Mouse (Mus musculus) midbrain, embryonic 10.5 days (tissue): ENCODE measurements around the gene Klf4. TPM values are rescaled to one million over a fixed set of nuclear protein-coding genes. Genes with fewer than 3 reads are reported as not detected.

Experiments
- DNase-seq: peaks from one replicate; pipeline ENCODE4 v3.0.0-alpha.2; 2017; ENCODE audit warnings: low spot score
- H3K27ac ChIP-seq: fragments of 300-500 bp; sonication (generic); replicated peaks from 2 replicates; pipeline ENCODE4 v1.5.1; 2016; ENCODE audit warnings: mild to moderate bottlenecking
- H3K27me3 ChIP-seq: fragments of 300-500 bp; sonication (generic); 2 replicates; pipeline ENCODE4 v1.6.1; 2016; ENCODE audit warnings: low read depth, mild to moderate bottlenecking; ENCODE audit not compliant: poor library complexity, severe bottlenecking
- H3K36me3 ChIP-seq: fragments of 300-500 bp; sonication (generic); 2 replicates; pipeline ENCODE4 v1.6.1; 2016; ENCODE audit warnings: mild to moderate bottlenecking, moderate library complexity
- H3K4me1 ChIP-seq: fragments of 300-500 bp; sonication (generic); 2 replicates; pipeline ENCODE4 v1.6.1; 2016
- H3K4me3 ChIP-seq: fragments of 300-500 bp; sonication (generic); 2 replicates; pipeline ENCODE4 v1.5.1; 2016; ENCODE audit warnings: mild to moderate bottlenecking, moderate library complexity
- H3K9me3 ChIP-seq: fragments of 300-500 bp; sonication (generic); replicated peaks from 2 replicates; pipeline ENCODE4 v1.6.1; 2016; ENCODE audit warnings: mild to moderate bottlenecking
- WGBS: fragments of 180-500 bp; shearing (Covaris S2); methylation state at CpG from one replicate; pipeline ENCODE4 v1.1.7; 2016; 5-methylcytosine and 5-hydroxymethylcytosine counted together
- polyA plus RNA-seq: library from polyadenylated mRNA; unstranded; fragments of >200 nt; fragmentation: Nextera tagmentation; extraction: Ambion mirVana; gene quantifications from 2 replicates; pipeline ENCODE4 v1.2.1, GENCODE M21; 2016

Klf4 gene
- 1.00 and 1.2 TPM in 2 replicates for polyA plus RNA-seq

- Histone ChIP-seq H3K27ac (peak within 1 kb of the TSS; percentile 91), H3K4me3 (peak within 1 kb of the TSS; percentile 73), H3K27me3 (peaks cover 87% of the 10 kb centered on the region), H3K4me1 (peaks cover 40% of the 10 kb centered on the region), H3K36me3 (no peaks in the 10 kb centered on the region), H3K9me3 (no peaks in the 10 kb centered on the region)
- under 1% methylated on average over 58 of the region's 99 CpGs for WGBS
- DNase-seq: peak; percentile 95
These were observed at the start of gene Klf4 for GRCm38 (mm10) chr4:55532407-55533195. Gene Klf4, minus strand, starts transcription at chr4:55532466.

GRCm38 (mm10) chr4:55571432-55571831, 39.2 kb upstream of the Klf4 start:
- H3K4me3 ChIP-seq: no peak overlapping the region
- H3K27ac ChIP-seq: no peak overlapping the region
- peaks cover 17% of the 10 kb centered on the region for H3K4me1 ChIP-seq
- no peaks in the 10 kb centered on the region for H3K9me3 ChIP-seq
- 88% methylated on average over 2 of the region's 2 CpGs for WGBS
- no peak for DNase-seq
- H3K27me3 ChIP-seq: no peaks in the 10 kb centered on the region
- H3K36me3 ChIP-seq: no peaks in the 10 kb centered on the region

GRCm38 (mm10) chr4:55567986-55568385, 35.7 kb upstream of the Klf4 start:
- peak; percentile 32 for DNase-seq
- no peak overlapping the region for H3K4me3 ChIP-seq
- H3K27me3 ChIP-seq: no peaks in the 10 kb centered on the region
- 44% methylated on average over 9 of the region's 9 CpGs for WGBS
- peak overlapping the region; percentile 38; the same call in 1 of the 2 replicates for H3K27ac ChIP-seq
- no peaks in the 10 kb centered on the region for H3K9me3 ChIP-seq
- peaks cover 17% of the 10 kb centered on the region for H3K4me1 ChIP-seq
- H3K36me3 ChIP-seq: no peaks in the 10 kb centered on the region

- H3K36me3 ChIP-seq: no peaks in the 10 kb centered on the region
- DNase-seq: peak; percentile 36
- peak overlapping the region; percentile 38; the same call in 1 of the 2 replicates for H3K27ac ChIP-seq
- WGBS: 46% methylated on average over 5 of the region's 5 CpGs
- H3K9me3 ChIP-seq: no peaks in the 10 kb centered on the region
- no peaks in the 10 kb centered on the region for H3K27me3 ChIP-seq
- H3K4me3 ChIP-seq: no peak overlapping the region
- peaks cover 17% of the 10 kb centered on the region for H3K4me1 ChIP-seq
These were observed 35.3 kb upstream of the Klf4 start for GRCm38 (mm10) chr4:55567575-55567974.

GRCm38 (mm10) chr4:55564317-55564716, 32.1 kb upstream of the Klf4 start:
- H3K27ac ChIP-seq: no peak overlapping the region
- peaks cover 19% of the 10 kb centered on the region for H3K4me1 ChIP-seq
- no peaks in the 10 kb centered on the region for H3K36me3 ChIP-seq
- 83% methylated on average over 2 of the region's 2 CpGs for WGBS
- H3K27me3 ChIP-seq: no peaks in the 10 kb centered on the region
- no peak for DNase-seq
- H3K4me3 ChIP-seq: no peak overlapping the region
- H3K9me3 ChIP-seq: no peaks in the 10 kb centered on the region

- DNase-seq: no peak
- no peak overlapping the region for H3K4me3 ChIP-seq
- no peaks in the 10 kb centered on the region for H3K27me3 ChIP-seq
- H3K4me1 ChIP-seq: peaks cover 13% of the 10 kb centered on the region
- H3K9me3 ChIP-seq: no peaks in the 10 kb centered on the region
- WGBS: 78% methylated on average over 8 of the region's 8 CpGs
- H3K27ac ChIP-seq: no peak overlapping the region
- H3K36me3 ChIP-seq: no peaks in the 10 kb centered on the region
These were observed 30.8 kb upstream of the Klf4 start for GRCm38 (mm10) chr4:55563050-55563449.

GRCm38 (mm10) chr4:55562062-55562461, 29.8 kb upstream of the Klf4 start:
- no peak overlapping the region for H3K27ac ChIP-seq
- DNase-seq: no peak
- WGBS: 77% methylated on average over 3 of the region's 3 CpGs
- H3K36me3 ChIP-seq: no peaks in the 10 kb centered on the region
- H3K4me1 ChIP-seq: peaks cover 3% of the 10 kb centered on the region; the same call in 1 of the 2 replicates
- no peak overlapping the region for H3K4me3 ChIP-seq
- H3K9me3 ChIP-seq: no peaks in the 10 kb centered on the region
- H3K27me3 ChIP-seq: no peaks in the 10 kb centered on the region

- H3K4me1 ChIP-seq: no peaks in the 10 kb centered on the region
- H3K27me3 ChIP-seq: no peaks in the 10 kb centered on the region
- H3K9me3 ChIP-seq: no peaks in the 10 kb centered on the region
- DNase-seq: no peak
- H3K4me3 ChIP-seq: no peak overlapping the region
- 82% methylated on average over 12 of the region's 12 CpGs for WGBS
- no peaks in the 10 kb centered on the region for H3K36me3 ChIP-seq
- no peak overlapping the region for H3K27ac ChIP-seq
These were observed 14.6 kb upstream of the Klf4 start for GRCm38 (mm10) chr4:55546869-55547268.

GRCm38 (mm10) chr4:55542753-55543152, 10.5 kb upstream of the Klf4 start:
- H3K4me1 ChIP-seq: no peaks in the 10 kb centered on the region
- no peak overlapping the region for H3K4me3 ChIP-seq
- H3K36me3 ChIP-seq: no peaks in the 10 kb centered on the region
- H3K9me3 ChIP-seq: no peaks in the 10 kb centered on the region
- H3K27ac ChIP-seq: no peak overlapping the region
- no peaks in the 10 kb centered on the region for H3K27me3 ChIP-seq
- no peak for DNase-seq
- 84% methylated on average over 2 of the region's 2 CpGs for WGBS

GRCm38 (mm10) chr4:55541654-55542053, 9.4 kb upstream of the Klf4 start:
- Histone ChIP-seq H3K27me3 (peaks cover 7% of the 10 kb centered on the region), H3K4me3 (no peak overlapping the region), H3K36me3 (no peaks in the 10 kb centered on the region), H3K4me1 (no peaks in the 10 kb centered on the region), H3K27ac (no peak overlapping the region), H3K9me3 (no peaks in the 10 kb centered on the region)
- 87% methylated on average over 4 of the region's 4 CpGs for WGBS
- DNase-seq: no peak

- H3K36me3 ChIP-seq: no peaks in the 10 kb centered on the region
- H3K27me3 ChIP-seq: peaks cover 11% of the 10 kb centered on the region
- H3K27ac ChIP-seq: no peak overlapping the region
- H3K4me3 ChIP-seq: no peak overlapping the region
- WGBS: 80% methylated on average over 4 of the region's 4 CpGs
- no peaks in the 10 kb centered on the region for H3K4me1 ChIP-seq
- H3K9me3 ChIP-seq: no peaks in the 10 kb centered on the region
- no peak for DNase-seq
These were observed 9.0 kb upstream of the Klf4 start for GRCm38 (mm10) chr4:55541221-55541620.

GRCm38 (mm10) chr4:55535012-55535411, 2.7 kb upstream of the Klf4 start:
- Histone ChIP-seq H3K27ac (no peak overlapping the region), H3K4me1 (peaks cover 34% of the 10 kb centered on the region), H3K4me3 (no peak overlapping the region), H3K9me3 (no peaks in the 10 kb centered on the region), H3K36me3 (no peaks in the 10 kb centered on the region), H3K27me3 (peaks cover 67% of the 10 kb centered on the region)
- no peak for DNase-seq

GRCm38 (mm10) chr4:55534510-55534909, 2.2 kb upstream of the Klf4 start:
- WGBS: 84% methylated on average over 4 of the region's 4 CpGs

More at GRCm38 (mm10) chr4:55534510-55534909, 2.2 kb upstream of the Klf4 start:
- no peak overlapping the region for H3K4me3 ChIP-seq
- peaks cover 72% of the 10 kb centered on the region for H3K27me3 ChIP-seq
- no peak overlapping the region for H3K27ac ChIP-seq
- no peaks in the 10 kb centered on the region for H3K36me3 ChIP-seq
- H3K9me3 ChIP-seq: no peaks in the 10 kb centered on the region
- peaks cover 39% of the 10 kb centered on the region for H3K4me1 ChIP-seq
- no peak for DNase-seq
